Mouse (Mus musculus): ENCODE results near the gene Nhej1.

Nhej1 gene

DNA sequence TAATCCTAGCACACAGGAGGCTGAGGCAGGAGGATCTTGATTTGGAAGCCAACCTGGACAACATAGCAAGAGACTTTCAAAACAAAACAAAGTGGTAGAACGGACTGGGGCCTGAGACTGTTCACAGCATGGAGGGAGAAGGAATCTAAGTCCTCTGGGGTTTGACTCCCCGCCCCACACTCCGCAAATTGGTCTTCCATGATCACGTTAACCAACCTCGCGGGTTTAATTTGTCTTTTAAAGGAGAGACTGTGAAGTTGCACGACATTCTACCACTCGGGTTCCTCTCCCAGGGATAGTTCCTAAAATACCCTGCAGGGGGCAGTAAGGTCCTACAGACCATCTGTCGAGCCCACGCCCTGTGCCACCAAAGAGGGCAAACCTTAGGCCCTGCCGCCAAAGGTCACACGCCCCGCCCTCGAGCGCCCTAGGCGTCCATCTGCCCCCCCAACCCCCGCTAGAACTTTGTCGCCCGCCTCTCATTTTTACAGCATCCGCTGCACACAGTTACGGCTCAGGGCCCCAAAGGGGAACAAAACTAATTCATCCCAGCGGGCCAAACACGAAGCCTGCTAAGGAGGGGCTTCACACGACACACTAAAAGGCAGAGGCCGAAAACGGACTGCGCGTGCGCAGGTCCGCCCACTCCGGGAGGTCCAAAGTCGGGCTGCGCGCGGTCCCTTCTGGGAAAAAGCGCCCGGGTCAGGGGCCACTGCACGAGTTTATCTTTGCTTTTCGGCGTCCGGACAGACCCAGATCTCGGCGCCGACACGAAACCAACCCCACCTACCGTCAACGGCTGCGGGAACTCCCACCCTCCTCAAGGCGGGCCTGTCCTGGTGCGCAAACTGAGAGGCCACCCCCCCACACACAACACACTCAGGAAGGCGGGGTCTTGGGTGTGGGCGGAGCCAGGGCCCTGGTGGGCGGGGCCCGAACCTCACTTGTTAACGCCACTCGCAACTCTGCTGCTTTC, at the start of gene Nhej1:
TSS of gene Nhej1 (minus strand) at position 855 of the 976 bp plus-strand sequence.
- DNase-seq = peak; percentile 96

DNA sequence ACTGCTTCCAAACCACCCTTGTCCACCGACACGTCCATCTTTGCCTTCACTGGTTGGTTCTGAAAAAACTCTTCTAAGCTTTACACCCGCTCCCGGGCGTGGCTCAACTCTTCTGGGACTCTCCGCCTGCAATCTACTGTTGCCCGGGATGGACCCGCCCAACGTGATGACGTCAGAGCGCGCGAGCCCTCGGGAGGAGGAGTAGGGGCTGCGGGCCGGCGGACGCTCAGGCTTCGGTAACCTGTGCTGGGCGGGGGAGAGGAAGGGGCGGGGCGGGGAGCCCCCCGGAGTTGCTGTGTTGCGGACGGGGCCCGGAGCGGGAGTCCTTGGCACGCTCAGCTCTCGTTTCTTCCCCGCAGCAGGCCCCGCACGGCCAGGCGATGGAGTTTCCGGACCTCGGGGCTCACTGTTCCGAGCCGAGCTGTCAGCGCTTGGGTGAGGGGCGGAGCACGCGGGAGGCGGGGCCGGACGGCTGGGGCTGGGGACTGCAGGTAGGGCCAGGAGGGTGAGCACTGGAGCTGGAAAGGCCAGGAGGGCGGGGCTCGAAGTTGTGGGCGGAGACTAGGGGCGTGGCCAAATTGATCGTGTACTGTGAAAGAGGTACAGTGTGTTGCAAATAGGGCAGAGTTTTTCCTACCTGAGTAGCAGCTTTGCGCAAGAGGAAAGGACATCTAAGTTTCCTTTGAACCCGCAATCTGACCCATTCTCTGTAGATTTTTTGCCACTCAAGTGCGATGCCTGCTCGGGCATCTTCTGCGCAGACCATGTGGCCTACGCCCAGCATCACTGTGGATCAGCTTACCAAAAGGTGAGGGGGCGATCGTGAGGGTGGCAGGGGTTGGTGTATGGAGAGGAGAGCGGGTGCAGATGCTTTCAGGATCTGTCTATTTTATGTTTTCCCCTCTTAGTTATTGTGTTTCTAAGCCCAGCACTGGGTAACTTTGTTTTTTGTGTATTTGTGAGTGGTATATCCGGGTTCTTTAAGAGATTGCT, 43.8 kb upstream of the Nhej1 start, which contains the start of gene Zfand2b:
TSS of gene Zfand2b (plus strand) at position 175 of the 993 bp plus-strand sequence.
- peak; percentile 98 for DNase-seq

DNA sequence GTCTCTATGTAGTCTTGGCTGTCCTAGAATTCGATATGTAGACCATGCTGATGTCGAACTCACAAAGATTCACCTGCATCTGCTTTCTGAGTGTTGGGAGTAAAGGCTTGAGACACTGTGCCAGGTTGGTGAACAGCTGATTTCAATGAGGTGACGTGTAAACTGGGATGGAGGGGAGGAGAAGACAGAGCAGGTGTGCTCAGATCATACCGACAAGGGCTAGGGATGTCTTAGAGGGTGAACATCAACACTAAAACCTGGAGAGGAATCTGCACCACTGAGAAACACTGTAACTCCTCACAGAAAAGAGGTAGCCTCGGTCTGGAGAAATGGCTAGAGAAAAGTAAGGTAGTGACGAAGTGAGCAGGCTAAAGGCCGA, 43.1 kb upstream of the Nhej1 start:
- peak; percentile 54 for DNase-seq

DNA sequence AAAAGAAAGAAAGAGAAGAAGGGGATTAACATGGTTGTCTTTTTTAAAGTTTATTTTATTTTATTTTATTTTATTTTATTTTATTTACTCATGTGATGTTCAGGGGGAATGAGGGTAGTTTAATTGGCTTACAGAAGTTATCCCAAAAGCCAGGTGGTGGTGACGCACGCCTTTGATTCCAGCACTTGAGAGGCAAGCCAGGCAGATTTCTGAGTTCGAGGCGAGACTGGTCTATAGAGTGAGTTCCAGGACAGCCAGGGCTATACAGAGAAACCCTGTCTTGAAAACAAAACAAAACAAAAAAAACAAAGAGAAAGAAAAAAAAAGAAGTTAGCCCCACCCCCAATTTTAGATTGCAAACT, 35.2 kb upstream of the Nhej1 start:
- no peak for DNase-seq

DNA sequence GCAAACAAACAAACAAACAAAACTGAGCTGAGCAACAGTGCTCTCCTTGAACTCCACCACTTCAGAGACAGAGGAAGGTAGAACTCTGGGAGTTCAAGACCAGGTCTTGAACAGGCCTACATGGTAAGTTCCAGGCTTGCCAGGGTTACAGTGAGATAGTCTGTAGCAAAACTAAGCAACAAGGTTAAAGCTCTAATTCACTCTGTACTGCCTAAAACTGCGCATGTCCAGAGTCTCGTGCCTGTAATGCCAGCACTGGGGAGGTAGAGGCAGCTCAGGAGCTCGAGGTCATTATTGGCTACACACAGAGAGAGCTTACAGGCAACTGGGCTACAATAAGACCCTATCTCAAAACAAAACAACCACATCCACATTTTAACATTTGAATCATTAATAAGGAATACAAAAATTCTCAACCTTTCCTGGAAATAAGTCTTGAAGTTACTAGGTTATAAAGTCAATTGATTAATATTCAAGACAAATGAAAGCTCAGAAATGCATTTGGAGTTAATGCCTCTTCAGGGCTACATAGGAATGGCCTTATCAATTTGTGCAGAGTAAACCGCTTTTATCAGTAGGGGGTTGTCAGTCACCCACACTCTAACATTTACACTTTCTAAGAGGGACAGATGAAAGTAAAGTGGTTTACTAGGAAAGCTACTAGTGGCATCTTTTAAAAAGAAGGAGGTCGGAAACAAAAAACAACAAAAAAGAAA, 34.7 kb upstream of the Nhej1 start:
- DNase-seq = no peak

DNA sequence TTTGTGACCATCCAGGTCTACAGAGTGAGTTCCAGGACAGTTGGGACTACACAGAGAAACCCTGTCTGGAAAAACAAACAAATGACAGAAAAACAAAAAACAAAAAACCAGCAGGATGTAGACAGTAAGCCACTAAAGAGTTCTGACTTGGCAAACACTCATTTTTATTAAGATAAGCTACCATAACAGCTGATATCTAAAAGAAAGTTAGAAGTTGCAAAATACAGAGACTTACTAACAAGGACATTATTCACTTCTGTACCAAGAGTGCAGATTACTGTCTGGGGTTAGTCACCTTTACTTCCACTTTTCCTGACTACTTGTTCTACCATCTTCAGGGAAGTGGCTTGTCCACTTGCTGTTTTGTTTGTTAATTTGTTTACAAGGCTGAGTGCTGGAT, 34.0 kb upstream of the Nhej1 start:
- no peak for DNase-seq

DNA sequence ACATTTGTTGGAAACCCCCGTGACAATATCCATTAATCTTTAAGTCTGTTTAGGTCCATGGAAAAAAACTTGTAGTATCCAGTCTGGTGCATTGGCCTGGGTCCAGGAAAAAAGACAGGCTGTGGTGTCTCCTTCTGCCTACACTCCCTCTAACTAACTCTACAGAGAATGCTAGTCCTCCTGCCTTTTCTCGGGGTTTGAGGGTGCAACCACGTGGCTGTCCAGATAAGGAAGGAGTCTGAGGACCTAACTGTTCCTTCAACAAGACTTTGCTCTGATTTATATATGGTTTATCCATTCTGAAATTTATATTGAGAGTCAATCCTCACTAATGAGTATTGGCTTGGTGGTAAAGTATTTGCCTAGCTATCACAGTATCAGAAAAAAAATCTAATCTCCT, 30.8 kb upstream of the Nhej1 start:
- no peak for DNase-seq

DNA sequence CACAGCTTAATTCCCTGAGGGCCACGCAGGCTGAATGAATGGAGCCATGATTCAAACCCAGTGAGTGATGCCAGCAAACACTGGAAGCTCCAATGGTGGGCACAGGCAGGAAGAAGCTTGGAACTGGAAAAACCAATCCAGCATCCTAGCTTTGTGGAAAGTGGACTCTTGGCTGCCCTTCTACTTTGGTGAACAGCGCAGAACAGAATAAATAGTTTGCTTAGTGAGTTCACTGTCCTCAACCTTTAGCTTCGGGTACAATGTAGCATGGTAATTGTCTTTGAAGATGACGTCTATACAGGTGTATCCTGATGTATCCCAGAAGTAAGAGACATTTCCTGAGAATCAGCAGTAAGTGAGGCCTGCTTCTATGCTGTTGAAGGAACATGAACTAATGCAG, 23.7 kb upstream of the Nhej1 start:
- no peak for DNase-seq

DNA sequence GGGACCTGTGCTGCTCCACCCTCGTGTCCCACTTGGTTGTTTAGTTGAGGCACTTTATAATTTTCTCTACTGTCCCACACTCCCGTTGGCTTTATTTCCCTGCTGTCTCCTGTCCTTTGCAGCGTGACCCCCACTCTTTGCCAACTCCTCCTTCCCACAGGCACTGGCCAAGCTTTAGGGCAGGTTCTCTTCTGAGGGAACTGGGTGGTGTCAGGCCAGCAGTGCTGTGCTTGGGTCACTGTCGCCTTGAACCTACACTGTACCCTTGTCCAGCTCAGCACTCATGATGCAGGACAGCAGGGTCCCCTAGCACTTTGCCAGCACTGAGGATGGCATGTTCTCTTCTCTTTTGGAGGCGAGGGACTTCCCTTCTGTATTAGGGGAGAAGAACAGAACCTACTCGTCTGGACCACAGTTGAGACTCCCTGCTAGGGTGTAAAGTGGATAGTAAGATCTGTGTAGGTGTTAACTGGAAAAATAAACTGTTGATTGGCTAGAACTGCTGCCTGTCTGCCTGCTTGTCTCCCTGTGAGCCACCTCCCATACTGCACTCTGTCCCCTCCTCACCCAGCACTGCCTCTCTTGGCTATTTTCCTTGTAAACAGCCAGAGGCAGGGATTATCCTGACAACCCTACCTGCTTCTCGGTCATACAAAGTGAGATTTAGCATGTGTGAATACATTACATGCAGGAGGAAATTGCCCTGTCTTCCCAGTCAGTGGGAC, 22.6 kb upstream of the Nhej1 start:
- no peak for DNase-seq

DNA sequence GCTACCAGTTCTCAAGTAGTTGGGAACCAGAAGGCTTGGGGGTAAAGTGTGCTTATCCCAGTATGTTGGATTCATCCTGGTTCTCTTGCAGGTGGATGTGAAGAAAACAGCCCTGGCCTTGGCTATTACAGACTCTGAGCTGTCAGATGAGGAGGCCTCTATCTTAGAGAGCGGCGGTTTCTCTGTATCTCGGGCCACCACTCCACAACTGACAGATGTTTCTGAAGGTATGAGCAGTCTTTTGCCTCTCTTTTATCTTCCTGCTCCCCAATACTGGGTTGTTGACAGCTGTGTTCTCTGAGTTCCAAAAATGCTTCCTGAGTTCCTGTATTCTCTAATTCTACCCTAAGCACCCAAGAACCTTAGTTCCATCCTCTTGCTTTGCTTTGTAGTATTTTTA, 20.6 kb upstream of the Nhej1 start:
- no peak for DNase-seq

DNA sequence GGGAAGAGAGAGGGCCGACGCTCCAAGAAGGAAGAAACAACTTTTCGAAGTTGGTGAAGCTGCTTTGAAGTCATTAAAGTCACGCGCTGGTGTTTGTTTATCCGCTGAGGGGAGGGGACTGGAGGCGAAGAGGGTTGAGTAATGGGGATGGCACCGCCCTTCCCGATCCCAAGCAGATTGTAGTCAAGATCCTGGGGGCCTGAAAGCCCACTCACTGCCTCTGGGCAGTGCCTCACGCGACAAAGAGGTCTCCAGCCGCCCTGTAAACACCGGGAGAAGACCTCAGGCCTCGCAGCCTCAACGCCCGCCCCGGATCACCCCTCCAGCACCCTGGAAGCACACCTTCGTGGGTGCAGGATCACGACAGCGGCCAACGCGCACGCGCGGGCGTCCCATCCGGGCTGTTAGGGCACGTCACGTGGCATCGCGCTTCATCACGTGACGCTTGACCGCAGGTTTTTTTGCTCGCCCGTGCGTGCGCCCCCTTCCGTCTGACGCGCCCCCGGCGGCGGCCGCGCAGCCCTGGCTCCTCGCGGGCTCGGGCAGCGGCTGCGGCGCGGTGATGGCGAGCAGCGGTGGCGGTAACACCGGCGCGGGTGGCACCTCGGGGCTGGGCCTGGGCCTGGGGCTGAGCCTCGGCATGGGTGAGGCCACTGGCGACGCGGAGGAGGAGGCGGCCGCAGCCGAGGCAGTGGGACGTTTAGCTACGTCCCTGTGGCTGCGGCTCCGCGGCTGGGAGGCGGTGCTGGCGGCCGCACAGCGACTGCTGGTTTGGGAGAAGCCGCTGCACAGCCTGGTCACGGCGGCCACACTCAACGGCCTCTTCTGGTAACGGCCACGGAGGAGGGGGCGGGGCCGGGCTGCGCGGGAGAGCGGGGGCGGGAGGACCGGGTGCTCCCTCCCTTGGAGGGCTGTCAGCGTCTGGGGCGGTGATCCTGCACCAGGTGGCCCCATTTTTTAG, 17.6 kb upstream of the Nhej1 start, which contains the start of the genes Cnppd1 and Retreg2:
TSS of gene Cnppd1 (minus strand) at position 411 of the 961 bp plus-strand sequence.
TSS of gene Retreg2 (plus strand) at position 478 of the 961 bp plus-strand sequence.
- DNase-seq = peak; percentile 96

DNA sequence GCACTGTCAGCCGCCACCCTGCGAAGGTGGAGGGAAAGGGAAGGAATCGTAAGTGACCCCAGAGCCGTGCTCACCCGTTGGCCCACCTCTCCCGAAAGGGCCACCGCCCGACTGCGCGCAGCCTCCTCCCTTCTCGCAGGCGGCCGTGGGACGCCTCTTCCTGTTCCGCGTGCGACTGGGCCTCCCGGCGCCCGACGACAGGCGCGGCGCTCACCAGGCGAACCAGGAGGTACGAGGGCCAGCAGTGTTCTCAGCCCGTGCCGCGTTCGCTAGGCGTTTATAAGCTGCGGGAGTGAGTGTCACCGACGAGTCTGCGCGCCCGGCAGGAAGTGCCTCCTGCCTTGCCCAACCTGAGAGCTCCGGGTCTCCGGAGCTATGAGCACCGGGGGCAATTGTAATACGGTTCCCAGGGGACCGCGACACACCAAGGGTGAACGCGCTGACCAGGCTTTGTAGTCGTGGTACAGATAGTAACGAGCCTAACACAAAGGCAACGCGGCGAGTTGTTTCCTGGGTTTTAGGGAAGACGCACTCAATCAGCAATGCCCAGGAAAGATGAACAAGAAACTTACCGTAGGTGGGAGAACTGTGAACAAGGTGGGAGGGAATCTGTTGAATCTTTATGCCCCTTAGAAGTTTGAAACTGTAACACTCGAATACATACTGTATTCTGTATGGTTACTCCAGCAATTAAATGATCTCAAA, 16.6 kb upstream of the Nhej1 start:
- peak; percentile 53 for DNase-seq

DNA sequence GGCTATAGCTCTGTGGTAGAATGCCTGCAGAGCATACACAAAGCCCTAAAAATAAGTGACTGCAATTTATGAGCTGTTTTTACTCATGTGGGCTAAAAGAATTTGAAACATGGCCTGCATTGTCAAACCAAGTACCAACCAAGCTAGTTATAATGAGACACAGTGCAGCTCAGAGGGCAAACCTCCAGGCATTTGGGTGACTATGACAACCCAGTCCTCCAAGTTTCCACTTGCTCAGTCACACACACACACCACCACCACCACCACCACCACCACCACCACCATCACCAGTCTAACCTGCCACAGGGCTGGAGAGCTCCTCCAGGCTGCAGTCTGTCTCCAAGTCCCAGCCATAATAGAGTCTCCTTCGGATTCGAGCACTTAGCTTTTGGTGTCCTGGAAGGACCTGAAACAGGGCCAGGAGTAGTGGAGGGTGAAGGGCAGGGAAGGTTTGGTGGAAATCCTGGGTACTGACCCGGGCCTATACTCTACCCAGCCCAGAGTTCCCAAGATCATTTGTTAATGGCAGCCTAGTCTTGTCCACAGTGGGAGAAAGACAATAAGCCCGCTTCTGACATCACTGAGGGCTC, 15.7 kb upstream of the Nhej1 start:
- no peak for DNase-seq

DNA sequence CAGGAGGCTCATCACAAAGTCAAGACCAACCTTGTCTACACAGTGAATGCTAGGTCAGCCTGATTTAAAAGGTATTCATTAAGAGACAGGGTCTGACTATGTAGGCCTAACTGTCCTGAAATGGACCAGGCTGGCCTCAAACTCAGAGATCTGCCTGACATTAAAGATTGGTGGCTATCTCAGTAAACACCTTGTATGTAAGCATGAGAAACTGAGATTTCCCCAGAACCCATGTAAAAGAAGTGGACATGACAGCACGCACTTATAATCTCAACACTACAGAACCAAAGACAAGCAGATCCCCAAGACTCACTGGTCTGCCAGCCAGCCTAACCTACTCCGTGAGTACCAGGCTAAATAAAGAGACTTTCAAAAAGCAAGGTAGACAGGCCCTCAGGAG, 13.4 kb upstream of the Nhej1 start:
- DNase-seq = no peak

DNA sequence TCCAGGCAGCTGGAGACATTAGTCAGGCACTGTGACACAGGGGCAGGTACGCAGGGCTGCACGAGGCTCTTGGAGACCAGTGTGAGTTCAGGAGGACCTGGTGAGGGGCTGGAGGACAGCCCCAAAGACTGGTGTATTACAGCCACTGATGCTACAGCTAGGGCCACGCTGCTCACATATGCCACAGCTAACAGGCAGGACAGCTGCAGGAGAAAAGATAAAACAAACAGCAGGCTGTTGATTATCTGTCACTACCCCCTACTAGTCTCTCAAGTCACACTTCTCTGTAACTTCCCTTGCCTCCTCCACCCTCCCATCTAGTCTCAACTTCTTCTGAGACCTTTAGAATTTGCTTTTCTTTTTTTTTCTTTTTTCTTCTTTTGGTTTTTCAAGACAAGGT, 11.7 kb upstream of the Nhej1 start:
- no peak for DNase-seq

DNA sequence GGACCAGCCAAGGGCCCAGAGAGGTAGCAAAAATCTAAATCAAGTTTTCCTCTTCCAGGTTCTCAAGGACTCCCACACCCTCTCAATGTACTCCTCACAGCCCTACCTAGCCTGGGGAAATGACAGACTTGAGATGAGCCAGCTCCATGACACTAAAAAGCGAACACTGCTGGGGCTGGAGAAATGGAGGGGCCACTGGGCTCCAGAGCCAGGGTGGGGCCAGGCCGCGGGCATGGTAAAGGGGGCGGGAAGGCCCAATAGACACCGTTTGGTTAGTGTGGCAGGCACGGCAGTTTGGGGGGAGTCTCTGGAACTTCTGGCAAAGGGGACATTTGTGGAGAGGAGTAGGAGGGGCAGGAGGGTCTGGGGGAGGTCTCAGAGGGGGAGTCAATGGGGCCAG, 11.3 kb upstream of the Nhej1 start:
- no peak for DNase-seq

DNA sequence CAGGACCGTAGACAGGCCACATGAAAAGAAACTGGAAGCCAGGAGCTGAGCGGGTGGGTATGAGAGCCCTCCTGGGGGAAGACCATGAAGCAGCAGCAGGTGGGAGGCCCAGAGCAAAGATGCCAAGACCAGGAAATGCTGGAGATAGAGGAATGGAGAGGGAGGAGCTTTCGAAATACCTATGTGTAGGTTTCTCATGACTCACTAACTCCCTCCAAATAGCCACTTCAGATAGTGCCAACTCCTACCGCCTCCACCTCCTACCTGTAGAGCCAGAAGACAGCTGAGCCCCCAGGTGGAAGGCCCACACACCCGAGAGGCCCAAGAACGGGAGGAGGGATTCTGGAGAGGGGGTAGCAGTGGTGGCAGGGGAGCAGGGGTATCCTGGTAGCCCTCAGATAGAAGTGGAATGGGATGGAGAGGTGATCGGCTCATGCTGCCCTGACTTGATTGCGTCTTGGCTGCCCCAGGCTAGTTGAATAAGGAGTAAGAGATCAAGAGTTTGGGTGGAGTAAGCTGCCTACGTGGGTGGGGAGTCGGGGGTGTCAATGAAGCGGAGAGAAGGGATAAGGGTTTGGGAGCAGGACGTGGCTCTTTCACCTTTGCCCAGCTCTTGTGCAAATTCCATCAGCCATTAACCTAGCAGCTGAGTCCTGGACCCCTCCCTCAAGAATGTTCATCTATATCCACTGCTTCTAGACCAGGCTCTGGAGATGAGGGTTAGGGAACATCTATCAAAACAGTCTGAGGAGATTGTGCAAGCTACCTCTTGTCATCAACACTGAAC, 8.6 kb upstream of the Nhej1 start, which contains the start of gene Slc23a3:
TSS of gene Slc23a3 (minus strand) at position 470 of the 787 bp plus-strand sequence.
- DNase-seq = no peak

DNA sequence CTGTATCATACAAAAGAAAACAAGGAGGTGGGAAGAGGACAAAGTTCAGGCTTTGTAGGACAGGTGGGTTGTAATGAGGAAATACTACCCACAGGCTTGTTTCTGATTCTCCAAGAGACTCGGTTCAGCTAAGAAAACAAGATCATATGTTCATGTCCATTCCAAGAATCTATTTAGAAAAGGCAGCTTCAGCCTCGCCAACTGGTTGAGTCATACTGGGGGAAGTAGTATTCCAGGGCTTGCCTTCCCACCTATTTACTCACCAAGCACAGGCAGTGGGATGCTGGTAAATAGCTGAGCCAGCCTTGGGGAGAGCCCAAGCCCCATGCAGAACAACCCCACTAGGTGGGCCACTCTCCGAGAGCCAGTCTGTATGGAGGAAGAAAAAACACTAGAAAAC, 3.6 kb upstream of the Nhej1 start:
- DNase-seq = no peak

DNA sequence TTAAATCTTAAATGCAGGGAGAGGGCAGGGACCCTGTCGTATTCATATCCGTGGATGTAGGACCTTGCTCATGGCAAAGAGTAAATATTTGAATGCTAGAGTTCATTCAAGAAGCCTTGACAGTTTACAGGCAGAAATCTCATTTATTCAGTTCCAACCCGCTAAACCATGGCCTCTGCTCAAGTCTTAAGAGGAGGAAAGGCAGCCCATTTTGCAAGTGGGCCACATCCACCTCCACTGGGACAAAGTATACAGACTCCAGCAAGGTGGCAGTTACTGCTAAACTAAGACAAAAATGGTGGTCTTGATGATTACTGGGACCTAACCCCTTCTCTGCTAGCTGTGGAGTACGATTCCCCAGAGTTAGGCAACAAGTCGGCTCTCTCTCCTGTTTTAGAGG, 418 bp upstream of the Nhej1 start:
- no peak for DNase-seq

Data from cerebellum, adult 9-10 months (tissue).